Mouse (Mus musculus) heart, adult 2 months (tissue): ENCODE data around the gene Erbb4. TPM values are rescaled to one million over a fixed set of nuclear protein-coding genes. Genes with fewer than 3 reads are reported as not detected.

ENCODE experiments used
- DNase-seq, 2 experiments: peaks; one replicate each; pipeline ENCODE4 v3.0.0; 2021
- H3K27ac ChIP-seq: fragments of 200-600 bp; 2 replicates; pipeline ENCODE4 v1.8.1; 2022
- H3K27me3 ChIP-seq: fragments of 200-500 bp; 2 replicates; pipeline ENCODE4 v1.6.1; 2012; ENCODE audit warnings: mild to moderate bottlenecking, low read length, inconsistent platforms, mixed read lengths; ENCODE audit not compliant: control insufficient read depth, insufficient read depth
- H3K36me3 ChIP-seq: fragments of 200-500 bp; 2 replicates; pipeline ENCODE4 v1.6.1; 2012; ENCODE audit warnings: low read length, inconsistent platforms; ENCODE audit not compliant: control insufficient read depth, insufficient read depth
- H3K4me1 ChIP-seq: fragments of 200-500 bp; 2 replicates; pipeline ENCODE4 v1.6.1; 2011; ENCODE audit warnings: low read length; ENCODE audit not compliant: control insufficient read depth, insufficient read depth
- H3K4me3 ChIP-seq: fragments of 200-600 bp; 2 replicates; pipeline ENCODE4 v1.8.1; 2022
- H3K79me2 ChIP-seq: fragments of 200-500 bp; replicated peaks from 2 replicates; pipeline ENCODE4 v1.6.1; 2012; ENCODE audit warnings: mild to moderate bottlenecking, inconsistent platforms, low read length, moderate library complexity, mixed read lengths; ENCODE audit not compliant: control insufficient read depth, insufficient read depth
- H3K9ac ChIP-seq: fragments of 200-500 bp; 2 replicates; pipeline ENCODE4 v1.6.1; 2012; ENCODE audit warnings: low read depth, mild to moderate bottlenecking, control low read depth, inconsistent platforms, low read length, mixed read lengths
- CTCF ChIP-seq: fragments of 200-600 bp; IDR thresholded peaks from 2 replicates; pipeline ENCODE4 v1.8.1; 2022; ENCODE audit warnings: antibody characterized with exemption, mild to moderate bottlenecking, moderate library complexity
- EP300 ChIP-seq: fragments of 200-500 bp; IDR thresholded peaks from 2 replicates; pipeline ENCODE4 v1.6.1; 2011; ENCODE audit warnings: low read depth, low read length, control low read depth; ENCODE audit not compliant: insufficient read depth
- POLR2A ChIP-seq: fragments of 200-500 bp; IDR thresholded peaks from 2 replicates; pipeline ENCODE4 v1.6.1; 2011; ENCODE audit warnings: mild to moderate bottlenecking, low read depth, low read length, control low read depth; ENCODE audit not compliant: insufficient read depth
- WGBS: fragments of 180-500 bp; shearing (Covaris S2); methylation state at CpG from one replicate; pipeline ENCODE4 v1.1.7; 2018; 5-methylcytosine and 5-hydroxymethylcytosine counted together
- intact Hi-C: fragments of 180-260 bp; cut with DNase I; formaldehyde crosslinking; loops from one replicate; pipeline ENCODE4 v1.15.1; 2025
- polyA plus RNA-seq: library from polyadenylated mRNA; depleted of rRNA; stranded (reverse); fragments of >200 nt; gene quantifications from 2 replicates; pipeline ENCODE4 v1.2.3, GENCODE M21; 2012
- total RNA-seq, 2 experiments: library from RNA; stranded (reverse); gene quantifications; 2 replicates each; pipeline ENCODE4 v1.2.3; 2021

Gene Erbb4
- total and polyA plus RNA-seq, 3 experiments: 2.1 to 13.9 (median 10.3) TPM

DNA sequence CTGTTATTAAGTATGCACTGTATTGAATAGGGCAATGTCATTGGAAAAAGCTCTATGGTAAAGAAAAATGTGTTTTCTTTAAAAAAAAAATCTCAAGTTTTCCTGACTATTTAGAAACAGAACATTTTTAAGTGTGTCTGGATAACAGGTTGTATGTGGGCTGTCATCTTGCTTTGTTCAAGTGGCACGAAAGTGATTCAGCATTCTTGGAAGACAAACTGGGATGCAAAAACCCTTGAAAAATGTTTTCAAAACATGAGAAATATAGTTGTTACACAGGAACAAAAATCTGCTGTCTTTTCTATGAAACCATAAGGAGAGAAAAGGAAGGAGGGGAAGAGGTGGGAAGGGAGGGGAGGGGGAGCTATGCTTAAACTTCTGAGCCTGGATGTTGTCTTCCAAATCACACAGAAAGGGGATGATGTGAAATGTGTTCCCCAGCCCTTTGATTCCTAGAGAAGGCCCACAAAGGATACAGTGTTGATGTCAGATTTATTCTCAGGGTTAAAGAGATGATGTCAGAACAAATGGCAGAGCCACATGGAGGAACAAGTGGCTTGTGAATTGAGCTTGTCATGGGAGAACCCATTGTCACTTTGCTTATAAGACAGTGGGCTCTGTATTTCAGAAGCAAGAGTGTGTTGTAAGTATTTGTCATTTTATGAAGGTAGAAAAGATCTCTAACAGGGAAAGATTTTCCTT is 16.4 kb upstream of the Erbb4 start:
- H3K9ac ChIP-seq: no peak overlapping the region
- intact Hi-C loops: no loop called here
- H3K4me1 ChIP-seq: no peaks in the 10 kb centered on the region
- no peak overlapping the region for H3K4me3 ChIP-seq
- H3K36me3 ChIP-seq: no peaks in the 10 kb centered on the region
- no peak for DNase-seq
- TF ChIP-seq EP300 (no peak), POLR2A (no peak), CTCF (no peak)
- WGBS: 93% methylated on average over 1 of the region's 1 CpGs
- H3K79me2 ChIP-seq: no peaks in the 10 kb centered on the region
- no peaks in the 10 kb centered on the region for H3K27me3 ChIP-seq
- no peak overlapping the region for H3K27ac ChIP-seq

DNA sequence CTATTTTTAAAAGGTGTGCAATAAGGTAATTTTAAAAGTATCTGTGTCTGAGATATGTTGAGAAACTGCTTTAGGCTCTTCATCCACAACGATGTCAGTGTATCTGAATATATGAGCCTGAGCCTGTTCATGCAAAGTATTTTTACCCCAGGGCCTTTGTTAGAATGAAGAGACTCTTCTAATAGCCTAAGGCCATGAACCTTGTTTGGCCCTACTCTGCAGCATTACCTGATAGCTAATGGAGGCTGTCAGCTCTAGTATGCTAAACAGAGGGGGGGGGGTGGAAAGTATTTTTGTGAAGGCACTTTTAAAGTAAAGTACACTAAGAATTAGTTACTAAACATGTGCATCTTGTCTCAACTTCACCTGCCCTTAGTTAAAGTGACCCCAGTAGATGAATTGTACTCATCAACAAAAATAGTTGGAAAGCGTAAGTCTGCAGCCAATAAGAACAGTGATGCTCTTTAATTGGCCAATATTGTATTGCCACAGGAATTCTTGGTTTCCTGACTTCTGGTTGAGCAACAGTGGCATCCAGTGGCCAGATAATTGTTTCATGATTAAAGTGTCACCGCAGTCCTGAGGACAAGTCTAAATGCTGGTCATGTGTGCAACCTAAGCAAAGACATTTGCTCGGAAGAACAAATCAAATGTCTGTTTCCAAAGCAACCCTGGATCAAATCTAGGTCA is 10.5 kb upstream of the Erbb4 start:
- no peaks in the 10 kb centered on the region for H3K4me1 ChIP-seq
- H3K9ac ChIP-seq: no peak overlapping the region
- H3K4me3 ChIP-seq: no peak overlapping the region
- TF ChIP-seq CTCF: peak; percentile 62
- TF ChIP-seq EP300: no peak
- TF ChIP-seq POLR2A: no peak
- intact Hi-C loops: loop anchor here (5.0 kb wide), 2 partner anchors 1011 to 1476 kb away; no protein-coding TSS in a partner anchor
- no peak for DNase-seq
- no peaks in the 10 kb centered on the region for H3K27me3 ChIP-seq
- no peaks in the 10 kb centered on the region for H3K36me3 ChIP-seq
- no peaks in the 10 kb centered on the region for H3K79me2 ChIP-seq
- H3K27ac ChIP-seq: no peak overlapping the region
- 70% methylated on average over 4 of the region's 4 CpGs for WGBS

DNA sequence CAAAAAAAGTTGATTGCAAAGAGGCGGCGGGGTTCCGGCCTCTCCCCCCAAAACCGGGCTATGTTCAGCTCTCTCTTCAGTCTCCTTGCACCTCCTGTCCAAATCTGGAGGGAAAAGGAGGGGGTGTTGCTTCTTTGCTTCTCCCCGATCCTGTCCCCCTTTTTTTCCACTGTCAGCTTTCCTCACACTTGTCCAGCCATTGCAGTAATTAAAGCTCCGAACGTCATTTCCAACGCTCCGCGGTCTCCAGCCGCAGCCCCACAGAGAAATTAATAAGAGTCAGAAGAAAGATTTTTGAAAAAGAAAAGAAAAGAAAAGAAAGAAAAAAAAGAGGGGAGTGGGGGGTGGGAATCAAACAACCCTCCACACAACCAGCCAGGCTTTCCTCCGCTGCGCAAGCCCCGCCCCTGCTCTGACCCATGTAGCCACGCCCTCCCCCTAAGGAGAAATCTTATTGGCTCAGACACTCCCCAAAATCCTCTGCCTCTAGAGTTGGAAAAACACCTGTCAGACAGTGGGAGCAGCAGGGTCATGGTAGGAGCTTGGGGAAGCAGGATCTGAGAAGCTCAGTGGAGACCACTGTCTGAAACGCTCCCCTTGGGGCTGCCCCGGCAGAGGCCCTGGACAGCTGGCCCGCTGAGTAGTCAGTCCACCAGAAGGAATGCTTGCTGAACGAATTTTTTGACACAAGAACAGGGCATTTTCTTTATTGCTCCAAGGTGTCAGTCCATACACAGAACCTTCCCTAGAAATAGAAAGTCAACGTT is 483 bp upstream of the Erbb4 start:
- H3K79me2 ChIP-seq: no peaks in the 10 kb centered on the region
- H3K4me3 ChIP-seq: peak overlapping the region; percentile 60
- no peak for TF ChIP-seq EP300
- TF ChIP-seq POLR2A: 0 out of 2 replicates have a peak, but pooled peaks have one; percentile 31
- no peaks in the 10 kb centered on the region for H3K36me3 ChIP-seq
- H3K27me3 ChIP-seq: peaks cover 2% of the 10 kb centered on the region
- 5% methylated on average over 20 of the region's 20 CpGs for WGBS
- H3K9ac ChIP-seq: peak overlapping the region; percentile 77
- no peaks in the 10 kb centered on the region for H3K4me1 ChIP-seq
- intact Hi-C loops: loop anchor here (5.0 to 10.0 kb wide), 3 partner anchors 131 to 606 kb away; no protein-coding TSS in a partner anchor
- DNase-seq: peak; percentile 44 to 58
- H3K27ac ChIP-seq: peak overlapping the region; percentile 92

DNA sequence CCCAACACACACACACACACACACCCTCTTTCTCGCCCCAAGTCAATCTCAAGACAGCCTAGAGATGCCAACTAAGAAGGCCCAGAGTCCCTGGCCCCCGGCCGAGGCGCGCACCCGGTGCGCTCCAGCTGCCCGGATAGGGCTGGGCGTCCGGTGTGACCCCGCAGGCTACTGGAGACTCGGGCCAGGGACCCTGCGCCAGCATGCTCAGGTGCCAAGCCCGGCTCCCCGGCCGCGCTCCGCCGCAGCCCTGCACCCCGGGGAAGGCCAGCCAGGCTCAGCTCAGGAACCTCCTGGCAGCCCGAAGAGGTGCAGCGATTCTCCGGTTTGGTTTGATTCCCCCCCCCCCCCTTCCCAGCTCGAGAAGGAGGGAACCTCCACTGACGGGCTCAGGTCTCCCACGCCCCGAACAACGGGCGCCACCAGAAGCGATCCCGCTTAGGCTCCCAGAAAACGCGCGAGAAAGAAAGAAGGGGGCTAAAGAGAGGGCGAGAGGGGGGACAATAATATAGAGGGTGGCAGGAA is 860 bp downstream of the Erbb4 start:
- H3K36me3 ChIP-seq: no peaks in the 10 kb centered on the region
- DNase-seq: peak; percentile 65 to 72
- peak overlapping the region; percentile 92 for H3K27ac ChIP-seq
- no peaks in the 10 kb centered on the region for H3K79me2 ChIP-seq
- intact Hi-C loops: loop anchor here (5.0 to 10.0 kb wide), 3 partner anchors 130 to 605 kb away; no protein-coding TSS in a partner anchor
- peaks cover 2% of the 10 kb centered on the region for H3K27me3 ChIP-seq
- H3K4me1 ChIP-seq: no peaks in the 10 kb centered on the region; the same call in 1 of the 2 replicates
- H3K9ac ChIP-seq: peak overlapping the region; percentile 77
- 1% methylated on average over 34 of the region's 35 CpGs for WGBS
- TF ChIP-seq CTCF (no peak), EP300 (no peak), POLR2A (no peak)
- peak overlapping the region; percentile 60 for H3K4me3 ChIP-seq

DNA sequence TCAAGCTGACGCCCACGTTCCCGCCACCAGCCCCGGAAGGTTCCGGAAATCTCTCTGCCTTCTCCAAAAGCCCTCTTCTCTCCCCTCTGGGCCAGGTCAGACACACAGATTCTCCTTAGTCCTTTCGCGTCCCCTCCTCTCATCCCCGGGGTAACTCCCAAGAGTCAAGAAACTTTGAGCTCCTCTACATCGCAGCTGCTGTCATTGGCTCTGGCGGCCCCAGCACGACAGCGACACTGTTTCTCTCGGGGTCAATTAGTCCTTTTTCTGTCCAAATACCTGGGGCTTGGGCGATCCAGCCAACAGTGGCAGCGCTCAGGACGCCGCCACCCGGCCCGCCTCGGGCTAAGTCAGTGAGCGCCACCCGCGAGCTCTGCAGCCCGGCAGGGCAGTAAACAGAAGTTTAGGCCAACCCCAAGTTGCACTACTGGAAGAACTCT is 1.5 kb downstream of the Erbb4 start:
- intact Hi-C loops: loop anchor here (5.0 to 10.0 kb wide), 3 partner anchors 129 to 604 kb away; no protein-coding TSS in a partner anchor
- TF ChIP-seq POLR2A: no peak
- no peak for TF ChIP-seq EP300
- TF ChIP-seq CTCF: no peak
- DNase-seq: peak; percentile 61 to 62

More for the DNA sequence above, 1.5 kb downstream of the Erbb4 start:
- Histone ChIP-seq H3K36me3 (no peaks in the 10 kb centered on the region), H3K4me1 (no peaks in the 10 kb centered on the region; the same call in 1 of the 2 replicates), H3K27ac (peak overlapping the region; percentile 92), H3K27me3 (peaks cover 2% of the 10 kb centered on the region), H3K79me2 (no peaks in the 10 kb centered on the region), H3K4me3 (peak overlapping the region; percentile 50), H3K9ac (peak overlapping the region; percentile 67)
- WGBS: under 1% methylated on average over 24 of the region's 24 CpGs
